Mouse (Mus musculus) megakaryocyte-erythroid progenitor cell, adult 5-6 weeks (primary cell): Measurements from ENCODE around the gene Vwa3b. TPM values are rescaled to one million over a fixed set of nuclear protein-coding genes. Genes with fewer than 3 reads are reported as not detected.

Source experiments
- ATAC-seq: replicated peaks from 2 replicates; pipeline ENCODE4 v1.8.0; 2016; ENCODE audit warnings: mild to moderate bottlenecking, inconsistent platforms; ENCODE audit not compliant: severe bottlenecking, poor library complexity, low FRiP score, low TSS enrichment
- total RNA-seq, 2 experiments: library from RNA; stranded (forward) in 1 of 2; stranded (reverse) in 1 of 2; fragments of 200-1000, 215-1000 nt in 1 of 2; fragments of >200 nt in 1 of 2; fragmentation: Nextera tagmentation in 1 of 2; gene quantifications; 2 replicates each; pipeline ENCODE4 v1.2.3; 2014 to 2017

Vwa3b gene
- total RNA-seq, 2 experiments from 2014 or later, result not detected

GRCm38 (mm10) chr1:37053691-37054090 is 27.3 kb downstream of the Vwa3b start:
- no peak for ATAC-seq

- ATAC-seq, result no peak
Observed at GRCm38 (mm10) chr1:37056831-37057561, 30.6 kb downstream of the Vwa3b start.

GRCm38 (mm10) chr1:37060856-37061255 is 34.5 kb downstream of the Vwa3b start:
- ATAC-seq, result no peak

- no peak for ATAC-seq
Observed at GRCm38 (mm10) chr1:37063053-37063452, 36.7 kb downstream of the Vwa3b start.

- no peak for ATAC-seq
Observed at GRCm38 (mm10) chr1:37063841-37064240, 37.4 kb downstream of the Vwa3b start.

- no peak for ATAC-seq
Observed at GRCm38 (mm10) chr1:37065658-37066412, 39.4 kb downstream of the Vwa3b start.

GRCm38 (mm10) chr1:37075759-37076158 is 49.4 kb downstream of the Vwa3b start:
- no peak for ATAC-seq

- ATAC-seq, result no peak
Observed at GRCm38 (mm10) chr1:37077266-37077665, 50.9 kb downstream of the Vwa3b start.

- ATAC-seq, result no peak
Observed at GRCm38 (mm10) chr1:37077955-37078549, 51.7 kb downstream of the Vwa3b start.

GRCm38 (mm10) chr1:37080442-37080841 is 54.0 kb downstream of the Vwa3b start:
- ATAC-seq, result no peak

- no peak for ATAC-seq
Observed at GRCm38 (mm10) chr1:37081376-37082214, 55.2 kb downstream of the Vwa3b start.

- no peak for ATAC-seq
Observed at GRCm38 (mm10) chr1:37082215-37082464, 55.7 kb downstream of the Vwa3b start.

GRCm38 (mm10) chr1:37084075-37084474 is 57.7 kb downstream of the Vwa3b start:
- no peak for ATAC-seq

- no peak for ATAC-seq
Observed at GRCm38 (mm10) chr1:37085171-37085570, 58.8 kb downstream of the Vwa3b start.

- ATAC-seq, result no peak
Observed at GRCm38 (mm10) chr1:37089191-37089590, 62.8 kb downstream of the Vwa3b start.

GRCm38 (mm10) chr1:37097382-37098093 is 71.1 kb downstream of the Vwa3b start:
- no peak for ATAC-seq

- no peak for ATAC-seq
Observed at GRCm38 (mm10) chr1:37098094-37098555, 71.7 kb downstream of the Vwa3b start.

GRCm38 (mm10) chr1:37100361-37100760 is 74.0 kb downstream of the Vwa3b start:
- ATAC-seq, result no peak

- ATAC-seq, result no peak
Observed at GRCm38 (mm10) chr1:37101016-37101415, 74.6 kb downstream of the Vwa3b start.
